In the genomic region with DNA sequence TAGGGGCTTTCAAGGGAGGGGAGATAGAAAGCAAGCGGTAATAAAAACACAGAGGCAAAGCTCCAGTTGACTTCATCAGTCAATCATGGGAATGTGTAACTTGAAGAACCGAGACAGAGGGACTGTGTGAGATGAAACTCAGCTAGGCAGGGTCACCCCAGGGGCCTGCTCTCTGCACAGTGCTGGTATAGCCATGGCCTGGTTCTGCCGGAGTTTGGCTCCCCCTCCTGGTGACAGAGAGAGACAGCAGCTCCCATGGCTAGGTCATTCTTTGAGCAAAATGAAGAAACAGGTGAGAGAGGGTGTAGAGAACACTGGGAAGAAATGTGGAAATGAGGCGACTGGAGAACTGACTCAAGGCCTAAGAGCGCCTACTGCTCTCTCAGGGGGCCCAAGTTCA, we compare ENCODE assay signal across 9 mouse cellular contexts. TPM values are rescaled to one million over a fixed set of nuclear protein-coding genes. Genes with fewer than 3 reads are reported as not detected.
DNase-seq lines count a peak whose midpoint lies in the region; ATAC-seq and TF ChIP-seq lines count a peak whose summit lies in the region.
"Had no signal": no experiment of that assay in that cellular context is flagged by ENCODE, and none has a peak within 500 bp of the region (broad histone marks: within the 10 kb centered on the region; RNA-seq: fewer than 3 reads in every experiment).

No protein-coding gene starts in this region.

- TF ChIP-seq RAD21 in MEL (IDR thresholded peaks at IDR 0.05; ENCODE audit: low read depth, low read length): peak; percentile 93

- H3K27me3 ChIP-seq in MEL (ENCODE audit: control insufficient read depth in 1 of 2, insufficient read depth in 2 of 2, low read length in 2 of 2): no peaks in the 10 kb centered on the region
- 0 out of 2 replicates have a peak, but pooled peaks cover 2% of the 10 kb centered on the region for H3K27me3 ChIP-seq in intestine, embryonic 16.5 days (replicated peaks; ENCODE audit: control insufficient read depth, insufficient read depth, low read length)
- H3K27me3 ChIP-seq in liver, embryonic 15.5 days: no peaks in the 10 kb centered on the region
- H3K27me3 ChIP-seq in neural tube, embryonic 11.5 days (ENCODE audit: control insufficient read depth, insufficient read depth, low read length): no peaks in the 10 kb centered on the region

- H3K79me2 ChIP-seq in MEL (ENCODE audit: control insufficient read depth, insufficient read depth, low read length, poor library complexity): no peaks in the 10 kb centered on the region

- H3K9ac ChIP-seq in MEL (ENCODE audit: control insufficient read depth, low read depth, low read length, poor library complexity, severe bottlenecking): no peak overlapping the region
- H3K9ac ChIP-seq in intestine, embryonic 16.5 days (ENCODE audit: low read depth, low read length): no peak overlapping the region
- no peak overlapping the region for H3K9ac ChIP-seq in liver, embryonic 15.5 days
- H3K9ac ChIP-seq in neural tube, embryonic 11.5 days (ENCODE audit: low read length): no peak overlapping the region

- H3K36me3 ChIP-seq in MEL (ENCODE audit: control insufficient read depth in 1 of 2, insufficient read depth in 2 of 2, low read length in 2 of 2): no peaks in the 10 kb centered on the region
- H3K36me3 ChIP-seq in intestine, embryonic 16.5 days (ENCODE audit: control insufficient read depth, insufficient read depth, low read length): peaks cover 6% of the 10 kb centered on the region; the same call in 1 of the 2 replicates
- 0 out of 2 replicates have a peak, but pooled peaks cover 8% of the 10 kb centered on the region for H3K36me3 ChIP-seq in liver, embryonic 15.5 days (replicated peaks)
- H3K36me3 ChIP-seq in neural tube, embryonic 11.5 days (ENCODE audit: control insufficient read depth, insufficient read depth, low read length): peaks cover 6% of the 10 kb centered on the region

- no peaks in the 10 kb centered on the region for H3K4me1 ChIP-seq in MEL (ENCODE audit: control insufficient read depth in 1 of 2, insufficient read depth in 2 of 2, low read length in 2 of 2)
- H3K4me1 ChIP-seq in intestine, embryonic 16.5 days (ENCODE audit: control insufficient read depth, insufficient read depth, low read length): no peaks in the 10 kb centered on the region
- H3K4me1 ChIP-seq in liver, embryonic 15.5 days (replicated peaks): no peaks in the 10 kb centered on the region
- H3K4me1 ChIP-seq in neural tube, embryonic 11.5 days (ENCODE audit: control insufficient read depth, insufficient read depth, low read length): no peaks in the 10 kb centered on the region

- DNase-seq in 416B (ENCODE audit: low read depth): peak; percentile 63
- DNase-seq in MEL (ENCODE audit: low read depth, low spot score): peak; percentile 71
- DNase-seq in cerebellum, adult 9-11 months: peak; percentile 63
- DNase-seq in gastrocnemius, postnatal 10 days: peak; percentile 63
- peak; percentile 66 for DNase-seq in neural tube, embryonic 11.5 days (ENCODE audit: low spot score)
- peak; percentile 81 for DNase-seq in testis, postnatal 10 days (ENCODE audit: low spot score)

- ATAC-seq in intestine, embryonic 16.5 days: peak; percentile 73
- ATAC-seq in liver, embryonic 15.5 days (ENCODE audit: insufficient read depth): peak; percentile 52; the same call in 1 of the 2 replicates
- ATAC-seq in neural tube, embryonic 11.5 days (ENCODE audit: insufficient read depth, low FRiP score, low TSS enrichment): peak; percentile 79

- no peak overlapping the region for H3K4me3 ChIP-seq in MEL (ENCODE audit: control insufficient read depth in 1 of 2, insufficient read depth in 1 of 2, low read depth in 2 of 2, low read length in 2 of 2)
- H3K4me3 ChIP-seq in intestine, embryonic 16.5 days (ENCODE audit: low read length): no peak overlapping the region
- H3K4me3 ChIP-seq in liver, embryonic 15.5 days (replicated peaks): no peak overlapping the region
- H3K4me3 ChIP-seq in neural tube, embryonic 11.5 days (ENCODE audit: low read depth, low read length): no peak overlapping the region

- TF ChIP-seq POLR2A in MEL (IDR thresholded peaks at IDR 0.05; ENCODE audit: control insufficient read depth in 1 of 2, insufficient read depth in 1 of 2, low read depth in 1 of 2, low read length in 2 of 2, poor library complexity in 1 of 2): no peak

- TF ChIP-seq CTCF in MEL (IDR thresholded peaks at IDR 0.05 in 2 of 3, conservative IDR thresholded peaks at IDR 0.05 in 1 of 3; ENCODE audit: control insufficient read depth in 1 of 3, insufficient read depth in 1 of 3, low read depth in 2 of 3, low read length in 3 of 3, poor library complexity in 1 of 3, severe bottlenecking in 1 of 3): peak; percentile 87 to 96 (median 93)

- no peak overlapping the region for H3K4me2 ChIP-seq in intestine, embryonic 16.5 days (ENCODE audit: low read depth, low read length)
- H3K4me2 ChIP-seq in liver, embryonic 15.5 days: no peak overlapping the region
- H3K4me2 ChIP-seq in neural tube, embryonic 11.5 days (ENCODE audit: low read depth): no peak overlapping the region

- no peaks in the 10 kb centered on the region for H3K9me3 ChIP-seq in MEL (replicated peaks; ENCODE audit: insufficient read depth, low read length)
- H3K9me3 ChIP-seq in intestine, embryonic 16.5 days (ENCODE audit: control insufficient read depth, low read length): no peaks in the 10 kb centered on the region
- no peaks in the 10 kb centered on the region for H3K9me3 ChIP-seq in liver, embryonic 15.5 days (replicated peaks)
- no peaks in the 10 kb centered on the region for H3K9me3 ChIP-seq in neural tube, embryonic 11.5 days (ENCODE audit: control insufficient read depth, low read length)

- 17% methylated on average over 5 of the region's 5 CpGs for WGBS in intestine, embryonic 16.5 days
- 17% methylated on average over 5 of the region's 5 CpGs for WGBS in liver, embryonic 15.5 days (ENCODE audit: insufficient replicate concordance)
- WGBS in neural tube, embryonic 11.5 days: 29% methylated on average over 5 of the region's 5 CpGs

- TF ChIP-seq EP300 in MEL (IDR thresholded peaks at IDR 0.05; ENCODE audit: low read depth in 1 of 2, low read length in 2 of 2): no peak

- no peak overlapping the region for H3K27ac ChIP-seq in MEL (ENCODE audit: control insufficient read depth, low read depth, low read length)
- no peak overlapping the region for H3K27ac ChIP-seq in intestine, embryonic 16.5 days (ENCODE audit: low read length)
- no peak overlapping the region for H3K27ac ChIP-seq in liver, embryonic 15.5 days (replicated peaks)
- no peak overlapping the region for H3K27ac ChIP-seq in neural tube, embryonic 11.5 days (ENCODE audit: low read depth, low read length)

TF ChIP-seq in MEL, 35 proteins besides CTCF, POLR2A, EP300 and RAD21 (continues in another document):
- TF ChIP-seq TBP (IDR thresholded peaks at IDR 0.05; ENCODE audit: low read depth, low read length): no peak
- TF ChIP-seq POLR2AphosphoS5 (IDR thresholded peaks at IDR 0.05; ENCODE audit: borderline replicate concordance, low read depth, low read length): no peak
- TF ChIP-seq SMC3 (IDR thresholded peaks at IDR 0.05; ENCODE audit: low read depth, low read length): peak; percentile 85
- no peak for TF ChIP-seq POLR2AphosphoS2 (IDR thresholded peaks at IDR 0.05; ENCODE audit: low read length)
- no peak for TF ChIP-seq CHD2 (IDR thresholded peaks at IDR 0.05; ENCODE audit: low read length)
- no peak for TF ChIP-seq MAFK (IDR thresholded peaks at IDR 0.05; ENCODE audit: borderline replicate concordance, low read depth, low read length)

RNA-seq across cellular contexts. Expression of a gene that starts 2.8 kb away (rescaled TPM):
- not detected in 2 replicates for total RNA-seq in MEL (2012; rRNA removed)
- not detected for polyA plus RNA-seq in MEL (2012; ENCODE audit: insufficient read depth in 1 of 2, insufficient read length in 2 of 2, low read depth in 1 of 2, low replicate concordance in 2 of 2, missing spikeins in 1 of 2)
- total RNA-seq in gastrocnemius, postnatal 10 days (2021): not detected
- not detected in 2 replicates for polyA plus RNA-seq in intestine, embryonic 16.5 days (2015; fragmentation: Nextera tagmentation; extraction: Ambion mirVana)
- polyA plus RNA-seq in liver, embryonic 15.5 days (2015; fragmentation: Nextera tagmentation; extraction: Ambion mirVana): not detected in 2 replicates
- polyA plus RNA-seq in neural tube, embryonic 11.5 days (2014; fragmentation: Nextera tagmentation; extraction: Ambion mirVana): not detected in 2 replicates
- total RNA-seq: gastrocnemius, postnatal 4 days had no signal

RNA-seq across cellular contexts. Expression of a gene that starts 22.1 kb away (rescaled TPM):
- total RNA-seq in MEL (2012; rRNA removed): 16.2 and 18.2 TPM in 2 replicates
- 10 to 100 TPM in 1 of 2 experiments, not detected in 1; 24.2 TPM for polyA plus RNA-seq in MEL (2012; ENCODE audit: insufficient read depth in 1 of 2, insufficient read length in 2 of 2, low read depth in 1 of 2, low replicate concordance in 2 of 2, missing spikeins in 1 of 2)
- 1 to 10 TPM; 7.4 to 8.1 TPM for total RNA-seq in gastrocnemius, postnatal 10 days (2021)
- polyA plus RNA-seq in intestine, embryonic 16.5 days (2015; fragmentation: Nextera tagmentation; extraction: Ambion mirVana): 34.6 and 35.3 TPM in 2 replicates
- 18.2 and 22.2 TPM in 2 replicates for polyA plus RNA-seq in liver, embryonic 15.5 days (2015; fragmentation: Nextera tagmentation; extraction: Ambion mirVana)
- 71.2 and 71.5 TPM in 2 replicates for polyA plus RNA-seq in neural tube, embryonic 11.5 days (2014; fragmentation: Nextera tagmentation; extraction: Ambion mirVana)

RNA-seq across cellular contexts. Expression of a gene that starts 27.9 kb away (rescaled TPM):
- not detected in 2 replicates for total RNA-seq in MEL (2012; rRNA removed)
- polyA plus RNA-seq in MEL (2012; ENCODE audit: insufficient read depth in 1 of 2, insufficient read length in 2 of 2, low read depth in 1 of 2, low replicate concordance in 2 of 2, missing spikeins in 1 of 2): not detected
- total RNA-seq in gastrocnemius, postnatal 10 days (2021): not detected
- not detected in 2 replicates for polyA plus RNA-seq in intestine, embryonic 16.5 days (2015; fragmentation: Nextera tagmentation; extraction: Ambion mirVana)
- polyA plus RNA-seq in liver, embryonic 15.5 days (2015; fragmentation: Nextera tagmentation; extraction: Ambion mirVana): not detected in 2 replicates
- polyA plus RNA-seq in neural tube, embryonic 11.5 days (2014; fragmentation: Nextera tagmentation; extraction: Ambion mirVana): not detected in 2 replicates
- total RNA-seq: gastrocnemius, postnatal 4 days had no signal

RNA-seq across cellular contexts. Expression of a gene that starts 38.3 kb away (rescaled TPM):
- 19.3 and 22.7 TPM in 2 replicates for total RNA-seq in MEL (2012; rRNA removed)
- 10 to 100 TPM in 1 of 2 experiments, not detected in 1; 28.8 TPM for polyA plus RNA-seq in MEL (2012; ENCODE audit: insufficient read depth in 1 of 2, insufficient read length in 2 of 2, low read depth in 1 of 2, low replicate concordance in 2 of 2, missing spikeins in 1 of 2)
- 10 to 100 TPM; 40.4 to 41.1 TPM for total RNA-seq in gastrocnemius, postnatal 10 days (2021)
- 20.6 and 20.9 TPM in 2 replicates for polyA plus RNA-seq in intestine, embryonic 16.5 days (2015; fragmentation: Nextera tagmentation; extraction: Ambion mirVana)
- 9.8 and 10.1 TPM in 2 replicates for polyA plus RNA-seq in liver, embryonic 15.5 days (2015; fragmentation: Nextera tagmentation; extraction: Ambion mirVana)
- 12.5 and 12.9 TPM in 2 replicates for polyA plus RNA-seq in neural tube, embryonic 11.5 days (2014; fragmentation: Nextera tagmentation; extraction: Ambion mirVana)

RNA-seq across cellular contexts. Expression of a gene that starts 58.4 kb away (rescaled TPM):
- total RNA-seq in MEL (2012; rRNA removed): not detected in 2 replicates
- under 1 TPM in 1 of 2 experiments, not detected in 1; 0.14 TPM for polyA plus RNA-seq in MEL (2012; ENCODE audit: insufficient read depth in 1 of 2, insufficient read length in 2 of 2, low read depth in 1 of 2, low replicate concordance in 2 of 2, missing spikeins in 1 of 2)
- total RNA-seq in gastrocnemius, postnatal 10 days (2021): not detected
- not detected in 2 replicates for polyA plus RNA-seq in intestine, embryonic 16.5 days (2015; fragmentation: Nextera tagmentation; extraction: Ambion mirVana)
- polyA plus RNA-seq in liver, embryonic 15.5 days (2015; fragmentation: Nextera tagmentation; extraction: Ambion mirVana): not detected in 2 replicates
- not detected in 2 replicates for polyA plus RNA-seq in neural tube, embryonic 11.5 days (2014; fragmentation: Nextera tagmentation; extraction: Ambion mirVana)
- total RNA-seq: gastrocnemius, postnatal 4 days had no signal
